Mouse (Mus musculus): Measurements from ENCODE around the gene Vgll1. TPM values are rescaled to one million over a fixed set of nuclear protein-coding genes. Genes with fewer than 3 reads are reported as not detected.

Vgll1 gene
- polyA plus RNA-seq, 1 experiment: not detected

DNA sequence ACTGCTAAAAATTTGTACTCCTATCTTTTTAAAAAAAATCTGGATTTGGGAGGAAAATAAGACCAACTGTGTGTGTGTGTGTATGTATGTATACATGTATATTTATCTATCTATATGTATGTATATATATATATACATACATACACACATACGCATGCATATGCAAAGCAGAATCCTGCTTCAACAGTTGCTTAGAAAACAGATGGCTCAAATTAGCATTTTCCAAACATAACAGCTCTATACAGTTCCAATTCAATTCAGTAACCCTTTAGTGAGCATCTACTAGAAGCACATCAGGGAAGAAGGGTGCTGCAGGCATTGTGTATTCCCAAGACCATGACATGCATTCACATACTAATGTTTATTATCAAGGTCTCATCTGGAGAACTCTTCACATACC is 15.5 kb downstream of the Vgll1 start:
- no peak overlapping the region for H3K4me3 ChIP-seq (ENCODE audit: low read depth, low read length)
- TF ChIP-seq POLR2A (IDR thresholded peaks at IDR 0.05; ENCODE audit: low read depth, low read length): no peak
- TF ChIP-seq CTCF (IDR thresholded peaks at IDR 0.05; ENCODE audit: extremely low read depth, insufficient read length, insufficient replicate concordance, low read depth, low read length): no peak
- H3K27me3 ChIP-seq (ENCODE audit: control insufficient read depth, insufficient read depth, low read length): no peaks in the 10 kb centered on the region
- H3K4me1 ChIP-seq (ENCODE audit: control insufficient read depth, insufficient read depth, insufficient read length, low read length): no peaks in the 10 kb centered on the region
- WGBS: 92% methylated on average over 1 of the region's 1 CpGs
- no peaks in the 10 kb centered on the region for H3K36me3 ChIP-seq (ENCODE audit: control insufficient read depth, insufficient read depth, low read length)
- no peak overlapping the region for H3K27ac ChIP-seq (ENCODE audit: insufficient read depth, low read depth, low read length)

DNA sequence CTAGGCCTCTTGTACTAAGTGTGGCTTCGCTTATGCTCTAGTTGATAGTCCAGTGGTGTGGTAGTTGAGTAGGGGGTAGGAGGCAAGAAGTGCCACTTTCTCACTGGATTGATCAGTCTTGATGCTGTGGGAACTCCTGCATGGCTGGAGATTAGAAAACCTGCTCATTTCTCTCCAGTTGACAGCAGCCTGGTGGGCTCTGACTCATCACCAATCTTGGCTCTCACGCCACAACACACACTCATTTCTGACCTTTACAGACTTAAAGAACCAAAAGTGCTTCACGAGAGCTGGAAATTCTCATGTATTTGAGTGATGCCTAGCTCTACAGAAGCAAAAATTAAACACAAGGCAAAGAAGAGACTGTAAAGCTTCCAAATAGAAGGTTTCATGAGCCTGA is 19.1 kb downstream of the Vgll1 start:
- no peaks in the 10 kb centered on the region for H3K4me1 ChIP-seq (ENCODE audit: control insufficient read depth, insufficient read depth, insufficient read length, low read length)
- no peaks in the 10 kb centered on the region for H3K36me3 ChIP-seq (ENCODE audit: control insufficient read depth, insufficient read depth, low read length)
- H3K4me3 ChIP-seq (ENCODE audit: low read depth, low read length): no peak overlapping the region
- H3K27me3 ChIP-seq (ENCODE audit: control insufficient read depth, insufficient read depth, low read length): no peaks in the 10 kb centered on the region
- H3K27ac ChIP-seq (ENCODE audit: insufficient read depth, low read depth, low read length): no peak overlapping the region
- TF ChIP-seq POLR2A (IDR thresholded peaks at IDR 0.05; ENCODE audit: low read depth, low read length): no peak
- TF ChIP-seq CTCF (IDR thresholded peaks at IDR 0.05; ENCODE audit: extremely low read depth, insufficient read length, insufficient replicate concordance, low read depth, low read length): no peak
- WGBS: 81% methylated on average over 3 of the region's 3 CpGs

DNA sequence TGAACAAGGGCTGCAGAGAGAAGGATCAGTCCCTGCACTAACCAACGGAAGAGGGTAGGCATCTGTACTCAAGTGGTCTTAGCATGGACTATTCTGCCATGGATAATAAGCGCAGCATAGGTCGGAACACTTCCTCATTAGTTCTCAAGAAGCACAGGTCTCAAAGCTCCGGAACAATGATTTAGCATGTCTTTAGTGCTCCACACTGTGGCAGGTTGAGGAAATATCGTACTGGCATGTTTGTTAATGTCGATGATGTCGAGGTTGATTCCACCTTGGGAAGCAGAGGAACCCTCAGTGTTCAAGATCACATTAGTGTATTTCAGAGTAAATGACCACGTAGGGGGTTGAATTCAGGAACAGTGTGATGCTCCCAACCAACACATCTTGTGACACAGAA is 30.2 kb downstream of the Vgll1 start:
- Histone ChIP-seq H3K4me3 (ENCODE audit: low read depth, low read length) (no peak overlapping the region), H3K36me3 (ENCODE audit: control insufficient read depth, insufficient read depth, low read length) (no peaks in the 10 kb centered on the region), H3K4me1 (ENCODE audit: control insufficient read depth, insufficient read depth, insufficient read length, low read length) (no peaks in the 10 kb centered on the region), H3K27ac (ENCODE audit: insufficient read depth, low read depth, low read length) (no peak overlapping the region), H3K27me3 (ENCODE audit: control insufficient read depth, insufficient read depth, low read length) (no peaks in the 10 kb centered on the region)
- 73% methylated on average over 8 of the region's 8 CpGs for WGBS
- TF ChIP-seq POLR2A (IDR thresholded peaks at IDR 0.05; ENCODE audit: low read depth, low read length) (no peak), CTCF (IDR thresholded peaks at IDR 0.05; ENCODE audit: extremely low read depth, insufficient read length, insufficient replicate concordance, low read depth, low read length) (no peak)

DNA sequence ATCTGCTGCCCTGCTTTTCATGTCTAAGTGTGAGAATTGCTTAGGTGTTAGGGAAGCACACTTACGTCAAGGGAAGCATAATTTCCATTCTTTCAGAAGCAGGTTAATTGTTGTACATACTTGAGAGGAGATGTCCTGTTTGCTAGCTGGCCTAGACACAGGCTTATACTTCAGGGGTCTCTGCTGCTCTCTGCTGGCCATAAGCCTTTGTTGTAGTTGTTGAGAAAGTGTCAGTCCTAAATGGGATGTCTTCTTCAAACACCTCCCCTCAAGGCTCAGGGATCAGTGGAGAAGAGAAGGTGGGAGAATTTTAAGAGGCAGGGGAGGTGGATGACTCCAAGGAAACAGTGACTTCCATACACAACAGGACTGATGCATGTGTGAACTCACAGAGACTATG is 32.9 kb downstream of the Vgll1 start:
- Histone ChIP-seq H3K36me3 (ENCODE audit: control insufficient read depth, insufficient read depth, low read length) (no peaks in the 10 kb centered on the region), H3K27me3 (ENCODE audit: control insufficient read depth, insufficient read depth, low read length) (no peaks in the 10 kb centered on the region), H3K4me3 (ENCODE audit: low read depth, low read length) (no peak overlapping the region), H3K27ac (ENCODE audit: insufficient read depth, low read depth, low read length) (no peak overlapping the region), H3K4me1 (ENCODE audit: control insufficient read depth, insufficient read depth, insufficient read length, low read length) (no peaks in the 10 kb centered on the region)
- WGBS: 93% methylated on average over 1 of the region's 1 CpGs
- TF ChIP-seq POLR2A (IDR thresholded peaks at IDR 0.05; ENCODE audit: low read depth, low read length) (no peak), CTCF (IDR thresholded peaks at IDR 0.05; ENCODE audit: extremely low read depth, insufficient read length, insufficient replicate concordance, low read depth, low read length) (no peak)

DNA sequence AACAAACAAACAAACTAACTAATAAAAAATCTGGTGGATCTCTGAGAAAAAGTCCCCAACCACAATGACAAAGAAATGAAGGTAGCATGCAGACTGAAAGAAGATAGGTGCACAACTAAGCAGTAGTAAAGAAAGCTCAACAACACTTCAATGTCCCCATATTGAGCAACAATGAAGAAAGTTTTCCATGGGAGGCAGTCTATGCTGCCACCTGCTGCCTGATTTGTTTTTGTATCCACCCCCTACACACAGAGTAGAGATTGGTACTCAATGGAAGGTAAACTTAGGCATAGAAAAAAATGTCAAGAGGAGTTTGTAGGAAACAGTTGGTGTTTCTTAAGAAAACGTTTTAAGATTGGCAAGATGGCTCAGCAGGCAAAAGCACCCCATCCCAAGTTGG is 42.7 kb downstream of the Vgll1 start:
- H3K27ac ChIP-seq (ENCODE audit: insufficient read depth, low read depth, low read length): no peak overlapping the region
- no peaks in the 10 kb centered on the region for H3K36me3 ChIP-seq (ENCODE audit: control insufficient read depth, insufficient read depth, low read length)
- no peaks in the 10 kb centered on the region for H3K27me3 ChIP-seq (ENCODE audit: control insufficient read depth, insufficient read depth, low read length)
- 26% methylated on average over 1 of the region's 1 CpGs for WGBS
- TF ChIP-seq CTCF (IDR thresholded peaks at IDR 0.05; ENCODE audit: extremely low read depth, insufficient read length, insufficient replicate concordance, low read depth, low read length) (no peak), POLR2A (IDR thresholded peaks at IDR 0.05; ENCODE audit: low read depth, low read length) (no peak)
- no peak overlapping the region for H3K4me3 ChIP-seq (ENCODE audit: low read depth, low read length)
- no peaks in the 10 kb centered on the region for H3K4me1 ChIP-seq (ENCODE audit: control insufficient read depth, insufficient read depth, insufficient read length, low read length)

DNA sequence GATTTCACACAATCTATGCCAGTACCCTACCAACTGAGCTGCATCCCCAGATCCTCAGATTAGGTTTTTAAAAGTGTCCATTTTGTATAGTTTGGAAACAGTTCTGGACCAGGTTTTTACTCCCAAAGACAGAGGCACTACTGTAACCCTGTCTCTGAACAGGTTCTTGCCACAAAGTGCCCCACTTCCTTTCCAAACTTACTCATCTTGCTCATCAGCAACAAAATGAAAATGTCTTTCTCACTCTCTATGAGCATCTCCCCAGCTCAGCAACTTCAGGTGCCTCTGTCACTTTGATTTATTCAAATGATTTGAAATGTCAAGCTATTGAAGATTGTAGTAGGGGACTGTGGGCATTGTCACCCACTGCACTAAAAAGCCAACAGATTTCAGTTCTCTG is 49.7 kb downstream of the Vgll1 start:
- Histone ChIP-seq H3K27ac (ENCODE audit: insufficient read depth, low read depth, low read length) (no peak overlapping the region), H3K4me1 (ENCODE audit: control insufficient read depth, insufficient read depth, insufficient read length, low read length) (no peaks in the 10 kb centered on the region), H3K4me3 (ENCODE audit: low read depth, low read length) (no peak overlapping the region), H3K36me3 (ENCODE audit: control insufficient read depth, insufficient read depth, low read length) (no peaks in the 10 kb centered on the region), H3K27me3 (ENCODE audit: control insufficient read depth, insufficient read depth, low read length) (no peaks in the 10 kb centered on the region)
- TF ChIP-seq CTCF (IDR thresholded peaks at IDR 0.05; ENCODE audit: extremely low read depth, insufficient read length, insufficient replicate concordance, low read depth, low read length): no peak
- TF ChIP-seq POLR2A (IDR thresholded peaks at IDR 0.05; ENCODE audit: low read depth, low read length): no peak

DNA sequence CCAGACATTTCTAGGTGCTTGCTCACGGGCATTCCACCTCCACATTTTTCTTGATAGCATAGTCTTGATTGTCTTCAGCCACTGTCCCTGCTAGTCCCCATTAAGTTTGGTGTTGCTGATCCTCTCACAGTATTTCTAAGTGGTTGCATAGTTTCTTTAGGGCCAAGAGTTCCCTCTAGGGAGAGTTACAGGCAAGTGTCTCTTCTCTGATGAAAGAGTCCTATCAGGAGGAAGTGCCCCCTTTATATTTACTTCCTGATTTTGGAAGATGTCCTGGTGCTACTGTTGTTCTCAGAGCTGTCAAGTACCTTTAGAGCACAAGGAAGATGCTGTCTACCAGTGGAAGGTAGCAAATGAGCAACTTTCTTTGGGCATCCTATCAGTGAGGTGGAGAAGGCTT is 65.6 kb downstream of the Vgll1 start:
- no peaks in the 10 kb centered on the region for H3K36me3 ChIP-seq (ENCODE audit: control insufficient read depth, insufficient read depth, low read length)
- no peaks in the 10 kb centered on the region for H3K4me1 ChIP-seq (ENCODE audit: control insufficient read depth, insufficient read depth, insufficient read length, low read length)
- no peak overlapping the region for H3K27ac ChIP-seq (ENCODE audit: insufficient read depth, low read depth, low read length)
- H3K27me3 ChIP-seq (ENCODE audit: control insufficient read depth, insufficient read depth, low read length): no peaks in the 10 kb centered on the region
- TF ChIP-seq CTCF (IDR thresholded peaks at IDR 0.05; ENCODE audit: extremely low read depth, insufficient read length, insufficient replicate concordance, low read depth, low read length): no peak
- no peak overlapping the region for H3K4me3 ChIP-seq (ENCODE audit: low read depth, low read length)
- 65% methylated on average over 1 of the region's 1 CpGs for WGBS

Other genes starting within 250 kb of the Vgll1 start
- 0.11 and 0.44 TPM in 2 replicates for gene Adgrg4, start 217.9 kb upstream of the Vgll1 start, polyA plus RNA-seq (2012; rRNA removed)
- gene Brs3, start 45.0 kb upstream of the Vgll1 start, polyA plus RNA-seq (2012; rRNA removed): not detected in 2 replicates
- gene Htatsf1, start 34.5 kb upstream of the Vgll1 start, polyA plus RNA-seq (2012; rRNA removed): 5.3 and 7.4 TPM in 2 replicates
- gene Cd40lg, start 124.0 kb downstream of the Vgll1 start, polyA plus RNA-seq (2012; rRNA removed): 0.27 TPM in 2 replicates

All from small intestine, adult 2 months (tissue).